Mouse (Mus musculus): Measurements from ENCODE around the gene Gm28041. TPM values are rescaled to one million over a fixed set of nuclear protein-coding genes. Genes with fewer than 3 reads are reported as not detected.
A peak's percentile ranks its signal among the peaks of the same experiment; 100 is the strongest.
"Not testable (repeated sequence)": the region's sequence is repeated elsewhere in the genome, so short reads cannot be mapped to it uniquely, and the experiment has no call there.

Gene Gm28041
- total RNA-seq (2014; fragmentation: Nextera tagmentation) (0.66 TPM in 1 of 2 replicates, not detected in the other), total RNA-seq (2017) (2.3 TPM in 1 of 2 replicates, not detected in the other)

- peak; percentile 97 for ATAC-seq (replicated peaks; ENCODE audit: low FRiP score, low TSS enrichment, poor library complexity, severe bottlenecking)
Measured at GRCm38 (mm10) chr13:67375050-67375911, at the start of gene Gm28041, which contains the start of gene Zfp456. TSS of gene Gm28041 (minus strand) at chr13:67375733. TSS of gene Zfp456 (minus strand) at chr13:67375810.

DNA sequence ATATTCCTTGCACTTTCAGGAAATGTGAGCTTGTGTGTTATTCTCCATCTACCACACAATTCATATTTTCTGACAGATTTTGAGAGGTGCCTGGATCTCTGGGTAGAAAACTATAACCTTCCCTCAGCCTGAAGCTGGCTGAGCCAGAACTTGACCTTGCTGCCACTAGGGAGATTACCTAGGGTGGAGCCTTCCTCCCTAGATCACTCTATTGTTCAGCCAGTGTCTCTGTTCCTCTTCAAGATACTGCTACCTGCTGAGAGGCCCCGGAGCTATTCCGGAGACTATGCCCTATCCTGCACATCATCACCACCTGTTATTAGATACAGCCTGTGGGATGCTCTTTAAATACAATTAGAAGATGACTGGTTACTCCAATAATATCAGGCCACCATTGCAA is 47.0 kb upstream of the Gm28041 start:
- ATAC-seq (replicated peaks; ENCODE audit: low FRiP score, low TSS enrichment, poor library complexity, severe bottlenecking), result not testable (repeated sequence)

GRCm38 (mm10) chr13:67421207-67421857 is 45.8 kb upstream of the Gm28041 start, which contains the start of gene Zfp459:
TSS of gene Zfp459 (minus strand) at chr13:67421418.
- ATAC-seq (replicated peaks; ENCODE audit: low FRiP score, low TSS enrichment, poor library complexity, severe bottlenecking), result peak; percentile 82

DNA sequence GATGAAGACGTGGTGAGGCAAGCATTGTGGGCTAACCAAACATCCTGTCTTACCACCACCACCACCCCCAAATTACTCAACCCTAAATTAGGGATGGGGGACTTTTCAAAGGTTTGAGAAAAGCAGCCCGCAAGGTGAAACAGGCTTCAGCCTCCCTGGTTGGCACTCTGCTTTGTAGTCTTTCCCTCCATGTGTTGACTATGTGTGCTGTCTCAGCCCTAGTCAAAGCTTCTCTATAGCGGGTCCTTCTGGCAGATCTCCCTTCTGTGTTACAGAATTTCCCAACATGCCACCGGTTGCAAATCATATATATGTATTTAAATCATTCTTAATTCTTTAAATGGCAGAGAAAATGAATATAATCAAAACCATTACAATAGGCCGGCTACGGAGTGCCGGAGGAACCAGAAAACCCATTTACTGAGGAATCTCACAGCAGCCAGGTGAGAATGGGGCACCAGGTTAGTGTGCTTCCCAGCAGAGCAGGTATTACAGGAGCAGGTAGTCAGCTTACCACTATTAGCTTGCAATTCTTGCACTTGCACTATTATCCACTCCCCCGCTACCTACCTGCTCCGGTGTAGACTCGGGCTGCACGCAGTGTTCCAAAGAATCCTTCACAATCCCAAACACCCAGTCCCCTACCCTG is 45.1 kb upstream of the Gm28041 start:
- no peak for ATAC-seq (replicated peaks; ENCODE audit: low FRiP score, low TSS enrichment, poor library complexity, severe bottlenecking)

DNA sequence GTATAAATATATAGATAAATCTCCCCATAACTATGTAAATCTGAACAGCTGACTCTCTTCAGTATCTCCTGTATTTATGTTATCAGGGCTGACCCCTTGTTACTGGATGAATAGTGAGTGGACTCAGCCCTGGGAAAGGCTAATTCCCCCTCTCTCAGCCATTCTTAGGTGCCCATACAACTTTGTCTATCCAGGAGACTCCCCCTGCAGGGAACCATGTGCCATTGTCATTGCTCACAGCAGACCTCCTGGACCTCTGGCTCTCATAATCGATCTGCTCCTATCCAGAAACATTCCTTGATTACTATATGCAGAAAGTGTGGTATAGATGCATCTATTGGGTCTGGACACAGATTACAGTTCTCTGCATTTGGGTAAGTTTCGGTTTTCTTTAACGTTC is 41.3 kb upstream of the Gm28041 start:
- ATAC-seq (replicated peaks; ENCODE audit: low FRiP score, low TSS enrichment, poor library complexity, severe bottlenecking), result 0 out of 2 replicates have a peak, but pooled peaks have one; percentile 35

DNA sequence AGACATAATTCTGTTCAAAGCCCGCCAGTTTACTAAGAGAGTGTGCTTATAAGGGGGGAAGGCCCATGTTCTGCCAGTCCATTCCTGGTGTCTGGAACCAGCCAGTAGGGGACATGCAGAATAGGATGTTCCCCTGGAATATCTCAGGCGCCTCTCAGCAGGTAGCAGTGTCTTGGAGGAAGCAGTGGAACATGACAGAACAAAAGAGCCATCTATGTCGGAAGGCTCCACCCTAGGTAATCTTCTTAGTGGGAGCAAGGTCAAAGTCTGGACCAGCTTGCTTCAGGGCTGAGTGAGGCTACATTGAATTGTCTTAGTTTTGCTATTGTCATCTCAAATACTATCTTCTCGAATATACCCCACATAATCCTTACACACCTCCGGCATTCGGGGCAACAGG is 40.2 kb upstream of the Gm28041 start:
- ATAC-seq (replicated peaks; ENCODE audit: low FRiP score, low TSS enrichment, poor library complexity, severe bottlenecking), result no peak

GRCm38 (mm10) chr13:67413634-67414033 is 38.1 kb upstream of the Gm28041 start:
- ATAC-seq (replicated peaks; ENCODE audit: low FRiP score, low TSS enrichment, poor library complexity, severe bottlenecking), result not testable (repeated sequence)

- peak; percentile 98 for ATAC-seq (replicated peaks; ENCODE audit: low FRiP score, low TSS enrichment, poor library complexity, severe bottlenecking)
Measured at GRCm38 (mm10) chr13:67399183-67399903, 23.8 kb upstream of the Gm28041 start, which contains the start of gene Zfp429. TSS of gene Zfp429 (minus strand) at chr13:67399819.

- peak; percentile 78 for ATAC-seq (replicated peaks; ENCODE audit: low FRiP score, low TSS enrichment, poor library complexity, severe bottlenecking)
Measured at GRCm38 (mm10) chr13:67376255-67376654, 722 bp upstream of the Gm28041 start.

GRCm38 (mm10) chr13:67360131-67360744 is 15.3 kb downstream of the Gm28041 start, which contains the start of the genes Gm28044 and Zfp953:
TSS of gene Gm28044 (minus strand) at chr13:67360536.
TSS of gene Zfp953 (minus strand) at chr13:67360605.
- ATAC-seq (replicated peaks; ENCODE audit: low FRiP score, low TSS enrichment, poor library complexity, severe bottlenecking), result peak; percentile 91

DNA sequence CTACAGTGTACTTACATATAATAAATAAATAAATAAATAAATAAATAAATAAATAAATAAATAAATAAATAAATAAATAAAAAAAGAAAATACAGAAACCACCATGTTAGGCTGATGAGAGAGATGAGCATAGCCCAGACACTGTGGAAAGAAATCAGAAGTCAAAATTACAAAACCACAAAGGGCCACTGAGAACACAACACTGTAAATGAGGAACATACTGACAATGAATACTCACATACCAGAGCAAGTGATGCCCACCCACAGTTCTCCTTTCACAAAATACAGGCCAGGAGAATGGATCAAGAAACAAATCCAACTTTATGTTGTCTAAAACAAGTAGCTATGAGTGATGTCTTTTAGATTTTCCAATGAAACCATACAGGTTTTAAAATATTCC is 23.7 kb downstream of the Gm28041 start:
- ATAC-seq (replicated peaks; ENCODE audit: low FRiP score, low TSS enrichment, poor library complexity, severe bottlenecking), result no peak

- no peak for ATAC-seq (replicated peaks; ENCODE audit: low FRiP score, low TSS enrichment, poor library complexity, severe bottlenecking)
Measured at GRCm38 (mm10) chr13:67343422-67343821, 32.1 kb downstream of the Gm28041 start.

DNA sequence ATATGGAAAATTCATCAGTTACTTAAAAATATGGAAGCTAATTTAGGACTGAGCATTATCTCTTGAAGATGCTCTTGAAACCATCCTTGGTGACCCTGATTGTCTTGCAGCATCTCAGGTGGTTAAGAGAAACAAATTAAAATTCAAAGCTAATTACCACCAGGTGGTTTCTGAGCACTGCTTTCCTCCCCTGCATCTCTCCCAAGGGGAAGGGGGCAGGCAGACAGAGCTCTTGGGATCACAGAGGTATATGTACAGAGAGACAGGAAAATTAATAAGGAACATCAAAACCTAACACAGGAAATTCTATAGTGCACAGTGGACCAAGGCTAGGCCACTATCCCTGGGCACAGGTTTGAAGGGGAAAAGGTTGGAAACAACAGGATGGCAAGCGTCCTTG is 42.7 kb downstream of the Gm28041 start:
- ATAC-seq (replicated peaks; ENCODE audit: low FRiP score, low TSS enrichment, poor library complexity, severe bottlenecking), result no peak

- peak; percentile 99 for ATAC-seq (replicated peaks; ENCODE audit: low FRiP score, low TSS enrichment, poor library complexity, severe bottlenecking)
Measured at GRCm38 (mm10) chr13:67332019-67332724, 43.4 kb downstream of the Gm28041 start, which contains the start of gene Zfp595. TSS of gene Zfp595 (minus strand) at chr13:67332570.

DNA sequence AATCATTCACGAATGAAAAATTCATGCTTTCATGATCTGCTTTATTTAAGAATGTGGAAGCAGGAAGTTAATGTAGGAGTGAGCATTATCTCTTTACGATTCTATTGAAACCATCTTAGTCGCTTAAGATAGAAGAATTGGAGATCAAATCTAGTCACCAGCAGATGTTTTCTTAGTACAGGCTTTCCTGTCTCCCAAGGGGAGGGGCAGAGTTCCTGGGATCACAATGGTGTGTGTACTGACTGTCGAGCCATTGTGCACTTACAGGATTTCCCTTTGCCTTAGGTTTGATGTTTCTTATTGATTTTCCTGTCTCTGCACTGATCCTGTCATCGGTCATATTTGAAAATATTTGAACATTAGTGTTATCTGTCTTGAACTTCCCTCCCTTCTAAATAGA is 68.8 kb downstream of the Gm28041 start:
- 0 out of 2 replicates have a peak, but pooled peaks have one; percentile 7 for ATAC-seq (replicated peaks; ENCODE audit: low FRiP score, low TSS enrichment, poor library complexity, severe bottlenecking)

GRCm38 (mm10) chr13:67305822-67306672 is 69.5 kb downstream of the Gm28041 start, which contains the start of gene Zfp457:
TSS of gene Zfp457 (minus strand) at chr13:67306485.
- peak; percentile 98 for ATAC-seq (replicated peaks; ENCODE audit: low FRiP score, low TSS enrichment, poor library complexity, severe bottlenecking)

Data from megakaryocyte-erythroid progenitor cell, adult 5-6 weeks (primary cell).